Mouse (Mus musculus) forelimb bud, embryonic 11.5 days (tissue): ENCODE measurements around the gene Mical3.

Source experiments
- DNase-seq: peaks from one replicate; pipeline ENCODE4 v3.0.0-alpha.2; 2012; ENCODE audit warnings: low read depth, low spot score

The Mical3 gene

DNA sequence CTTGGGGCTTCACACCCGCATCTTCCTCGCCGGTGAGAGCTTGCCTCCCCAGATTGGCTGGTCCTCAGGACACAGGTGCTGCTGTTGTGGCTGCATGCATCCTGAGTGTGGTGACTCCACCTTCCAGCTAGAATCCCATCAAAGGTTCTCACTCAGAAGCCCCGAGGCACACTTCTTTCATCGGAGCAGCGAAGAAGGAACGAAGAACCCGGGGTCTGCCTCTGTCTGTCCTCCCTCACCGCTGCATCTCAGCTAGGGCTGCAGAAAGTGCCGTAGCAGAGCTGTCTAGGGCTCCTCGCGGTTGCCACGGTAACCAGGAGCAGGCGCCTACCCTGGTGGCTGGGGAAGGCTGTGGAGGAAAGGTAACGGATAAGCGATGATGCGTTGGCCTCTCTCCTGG, at the start of gene Mical3:
Gene Mical3, minus strand, starts transcription at position 227 of the 400 bp plus-strand sequence.
- DNase-seq: peak; percentile 59

- DNase-seq: no peak
These were observed 49.0 kb upstream of the Mical3 start for GRCm38 (mm10) chr6:121179846-121180245.

DNA sequence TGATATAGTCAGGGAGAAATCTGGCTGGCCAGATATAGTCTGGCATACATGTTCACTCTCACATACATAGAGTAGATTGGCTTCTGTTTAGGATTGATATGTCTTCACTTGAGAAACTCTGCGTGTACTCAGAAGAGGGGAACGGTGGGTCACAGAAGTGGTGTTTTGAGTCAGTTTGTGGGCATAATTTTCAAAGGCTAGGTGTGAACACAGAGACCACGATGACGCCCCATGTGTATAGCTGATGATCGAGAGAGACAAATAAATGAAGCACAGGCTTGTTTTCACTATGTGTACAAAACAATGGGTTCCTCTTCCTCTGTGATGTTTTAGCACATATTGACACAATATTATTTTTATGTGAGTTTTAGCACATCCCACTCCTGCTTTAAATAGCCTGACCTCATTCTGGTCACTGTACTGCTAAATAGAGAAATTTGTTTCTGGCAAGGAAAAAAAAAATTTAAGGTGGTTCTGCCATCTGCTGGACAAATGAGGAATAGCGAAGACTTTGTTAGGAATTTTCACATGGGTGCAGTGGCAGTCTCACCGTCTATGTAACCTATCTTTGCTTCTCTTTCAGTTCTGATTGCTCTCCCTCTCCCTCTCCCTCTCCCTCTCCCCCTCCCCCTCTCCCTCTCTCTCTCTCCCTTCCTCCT, 48.0 kb upstream of the Mical3 start:
- DNase-seq: peak; percentile 70

GRCm38 (mm10) chr6:121177118-121177708, 46.4 kb upstream of the Mical3 start:
- no peak for DNase-seq

- no peak for DNase-seq
These were observed 45.9 kb upstream of the Mical3 start for GRCm38 (mm10) chr6:121176731-121177098.

DNA sequence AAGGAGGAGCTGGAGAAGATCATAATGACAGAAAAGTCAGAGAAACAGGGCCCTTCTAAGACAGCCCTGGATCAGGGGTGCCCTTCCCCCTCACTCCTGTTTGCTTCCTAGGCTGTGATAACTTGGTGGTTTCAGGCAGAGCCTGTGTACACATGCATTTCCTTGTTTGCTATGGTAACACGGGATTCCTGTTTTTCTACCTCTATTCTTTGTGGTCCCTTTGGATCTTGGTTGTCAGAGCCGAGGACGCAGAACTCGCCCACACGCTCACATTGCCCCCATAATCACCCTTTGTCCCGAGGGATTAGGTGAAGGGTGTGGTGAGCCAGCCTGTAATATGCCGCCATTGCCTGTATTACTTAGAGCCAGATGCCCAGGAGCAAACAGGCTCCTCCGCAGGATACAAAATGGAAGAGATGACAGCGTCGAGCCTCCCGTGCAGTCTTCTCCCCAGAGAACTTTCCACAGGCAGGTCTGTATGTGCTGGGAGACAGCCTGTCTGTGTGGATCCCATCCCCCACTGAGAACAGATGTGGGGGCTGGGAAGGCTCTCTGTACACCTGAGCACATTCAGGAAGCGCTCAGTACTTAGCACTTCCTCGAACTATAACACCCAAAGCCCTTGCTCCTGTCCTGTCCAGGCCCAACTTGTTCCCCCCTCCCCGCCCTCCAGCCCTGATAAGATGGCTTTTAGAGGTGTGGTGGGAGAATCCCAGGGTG, 45.4 kb upstream of the Mical3 start:
- no peak for DNase-seq

DNA sequence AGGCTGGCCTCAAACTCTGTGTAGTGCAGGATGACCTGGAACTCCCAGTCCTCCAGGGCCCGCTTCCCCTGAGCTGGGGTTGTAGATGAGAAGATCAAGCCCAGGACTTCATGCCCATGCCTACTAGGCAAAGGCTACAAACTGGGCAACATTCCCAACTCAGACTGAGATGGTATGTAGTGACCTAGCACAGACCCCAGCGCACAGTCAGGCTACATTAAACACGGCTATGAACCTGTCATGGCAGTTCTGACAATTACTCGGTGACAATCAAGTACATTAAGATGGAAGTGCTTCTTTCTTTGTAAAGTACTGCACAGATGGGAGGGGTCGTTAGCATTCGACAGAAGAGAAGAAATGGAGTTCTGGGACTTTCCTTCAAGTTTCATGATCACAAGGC, 44.0 kb upstream of the Mical3 start:
- DNase-seq: no peak

DNA sequence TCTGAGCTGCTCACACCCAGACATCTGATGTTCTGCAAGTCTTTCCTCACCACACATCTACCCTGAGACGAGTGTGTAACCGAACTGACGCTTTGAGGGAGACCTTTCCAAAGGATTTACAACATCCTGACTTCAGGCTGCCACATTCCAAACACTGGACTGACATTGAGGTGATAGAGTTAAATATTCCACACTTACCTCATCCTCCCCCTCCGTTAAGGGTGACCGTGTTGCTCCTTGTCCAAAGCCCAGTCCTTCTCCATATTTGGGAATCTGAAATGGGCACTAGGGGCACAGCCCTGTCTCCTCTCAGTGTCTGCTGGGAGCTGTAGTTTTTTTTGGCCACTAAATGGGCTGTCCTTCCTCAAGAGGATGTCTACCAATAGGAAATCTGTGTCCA, 42.7 kb upstream of the Mical3 start:
- DNase-seq: no peak

GRCm38 (mm10) chr6:121171102-121171501, 40.3 kb upstream of the Mical3 start:
- DNase-seq: no peak

GRCm38 (mm10) chr6:121167381-121167975, 36.7 kb upstream of the Mical3 start:
- no peak for DNase-seq

DNA sequence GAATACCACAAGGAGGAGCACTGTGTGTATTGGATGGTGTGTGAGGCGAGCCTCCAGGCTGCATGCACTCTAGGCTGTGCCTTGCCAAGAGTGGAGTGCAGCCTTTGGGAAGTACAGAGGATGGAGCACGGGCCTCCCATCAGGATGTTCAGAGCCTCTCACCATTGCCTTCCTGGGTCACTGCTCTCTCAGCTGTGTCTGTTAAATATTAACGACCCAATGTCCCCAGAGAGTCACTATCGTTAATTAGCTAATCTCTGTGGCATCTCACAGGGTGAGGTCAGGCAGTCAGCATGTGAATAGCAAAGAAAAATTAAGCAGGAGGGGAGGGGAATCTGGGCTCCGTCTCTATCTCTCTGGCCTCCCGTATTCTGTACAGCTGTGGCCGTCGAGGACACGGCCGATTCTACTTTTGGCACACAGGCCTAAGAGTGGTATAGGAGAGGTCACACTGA, 35.3 kb upstream of the Mical3 start:
- DNase-seq: no peak

DNA sequence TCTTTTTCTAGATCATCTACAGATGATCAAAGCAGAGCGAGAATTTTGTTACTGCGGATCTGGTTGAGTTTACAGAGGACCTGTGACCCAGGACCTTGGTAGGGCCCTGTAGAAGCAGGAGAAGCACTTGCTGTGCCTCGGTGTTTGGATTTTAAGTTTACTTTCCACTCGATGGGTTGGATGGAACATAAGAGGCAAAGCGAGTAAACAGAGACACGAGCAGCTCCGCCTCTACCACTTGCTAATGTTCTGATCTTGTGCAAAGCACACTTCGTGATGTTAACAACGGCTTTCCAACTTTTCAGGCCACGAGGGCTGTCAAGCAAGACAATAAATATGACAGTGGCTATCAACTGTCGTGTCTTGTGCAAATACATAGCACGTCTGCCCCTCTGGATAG, 31.8 kb upstream of the Mical3 start:
- DNase-seq: no peak

DNA sequence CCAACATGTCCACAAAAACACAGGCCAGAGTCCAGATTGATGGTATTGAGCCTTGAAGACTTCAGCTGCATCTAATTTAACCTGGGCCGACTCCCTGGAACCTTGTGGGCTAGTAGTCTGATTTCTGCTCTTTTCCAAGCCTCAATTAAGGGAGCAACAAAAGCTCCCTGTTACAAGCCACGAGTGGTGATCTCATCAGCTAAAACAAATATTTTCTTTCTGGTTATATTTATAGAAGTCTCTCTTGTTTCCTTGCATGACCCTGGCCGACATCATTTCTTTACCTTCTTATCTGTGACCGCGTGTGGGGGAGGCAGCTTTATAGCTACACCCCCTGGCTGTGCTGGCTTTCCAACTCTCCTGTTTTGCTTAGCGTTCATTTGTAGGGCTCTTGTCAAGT, 29.3 kb upstream of the Mical3 start:
- DNase-seq: no peak

- no peak for DNase-seq
These were observed 28.8 kb upstream of the Mical3 start for GRCm38 (mm10) chr6:121159616-121160015.

- no peak for DNase-seq
These were observed 25.2 kb upstream of the Mical3 start for GRCm38 (mm10) chr6:121156030-121156429.

- no peak for DNase-seq
These were observed 23.9 kb upstream of the Mical3 start for GRCm38 (mm10) chr6:121154451-121155300.

DNA sequence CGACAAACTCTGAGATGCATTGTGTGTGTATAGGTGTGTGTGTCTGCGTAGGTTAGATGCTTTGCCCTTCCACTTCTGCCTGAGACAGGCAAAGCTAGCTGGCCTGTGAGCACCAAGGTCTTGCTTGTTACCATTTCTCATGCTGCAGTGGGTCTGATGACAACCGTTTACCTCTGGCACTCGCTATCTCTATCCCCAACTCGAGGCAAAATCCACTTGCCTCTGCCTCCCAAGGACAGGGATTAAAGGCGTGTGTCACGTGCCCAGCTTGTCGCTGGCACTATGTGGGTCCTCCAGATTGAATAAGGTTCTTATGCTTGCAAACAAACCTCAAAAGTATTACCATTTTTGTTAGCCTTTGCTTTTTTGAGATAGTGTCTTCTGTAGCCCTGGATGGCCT, 22.4 kb upstream of the Mical3 start:
- no peak for DNase-seq

DNA sequence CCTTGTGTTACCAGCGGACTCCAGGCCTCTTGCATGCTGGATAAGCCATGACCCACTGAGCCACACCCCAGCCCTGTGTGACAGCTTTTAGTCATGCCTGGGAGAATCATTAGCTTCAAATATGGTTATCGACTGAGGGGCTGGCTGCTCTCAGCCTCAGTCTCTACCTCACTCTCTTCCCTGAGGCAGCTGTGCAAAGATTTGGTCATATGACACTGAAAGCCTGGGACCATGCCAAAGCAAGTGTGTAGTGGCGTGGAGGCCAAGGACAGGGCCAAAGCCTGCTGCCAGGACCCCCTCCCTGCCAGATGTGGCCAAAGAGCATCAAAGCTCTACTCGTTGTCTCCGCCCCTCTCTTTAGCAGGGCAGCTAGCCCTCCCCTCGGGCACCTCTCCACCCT, 20.9 kb upstream of the Mical3 start:
- DNase-seq: no peak

DNA sequence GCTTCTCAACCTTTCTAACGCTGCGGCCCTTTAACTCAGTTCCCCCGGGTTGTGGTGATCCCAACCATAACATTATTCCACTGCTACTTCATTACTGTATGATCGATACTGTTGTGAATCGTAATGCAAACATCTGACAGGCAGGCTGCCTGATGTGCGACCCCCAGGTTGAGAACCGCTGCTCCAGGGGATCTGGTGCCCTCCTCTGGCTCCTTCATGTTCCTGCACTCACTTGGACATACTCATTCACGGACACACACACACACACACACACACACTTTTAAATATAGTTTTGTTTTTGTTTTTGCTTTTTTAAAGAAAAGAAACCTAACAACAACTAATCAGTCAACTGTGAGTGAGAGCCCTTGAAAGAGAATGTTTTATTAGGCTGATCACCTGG, 19.3 kb upstream of the Mical3 start:
- no peak for DNase-seq

DNA sequence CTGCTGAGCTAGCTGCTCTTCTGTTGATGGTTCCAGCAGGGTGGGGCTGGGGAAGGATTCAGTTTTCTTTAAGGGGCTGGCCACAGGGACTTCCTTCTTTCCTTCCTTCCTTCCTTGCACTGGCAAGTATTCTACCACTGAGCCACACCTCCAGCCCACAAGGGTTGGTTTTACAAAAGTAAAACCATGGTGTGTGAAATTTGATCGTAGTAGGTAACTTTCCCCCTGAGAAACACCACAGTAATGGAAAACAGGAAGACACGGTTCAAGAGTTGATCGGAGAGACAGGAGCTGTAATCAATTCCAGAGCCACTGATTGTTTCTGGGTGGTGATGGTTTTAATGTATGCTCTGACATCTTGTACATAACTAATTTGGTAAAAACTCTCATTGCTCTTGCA, 18.6 kb upstream of the Mical3 start:
- DNase-seq: peak; percentile 30

GRCm38 (mm10) chr6:121148360-121148759, 17.6 kb upstream of the Mical3 start:
- no peak for DNase-seq

- DNase-seq: no peak
These were observed 16.0 kb upstream of the Mical3 start for GRCm38 (mm10) chr6:121146798-121147197.
